Mouse (Mus musculus) cerebellum, adult 18-20 months (tissue): ENCODE measurements at regions not wholly inside any gene's neighbourhood (a gene's known extent, or its start where the extent isn't known, plus 50 kb on each side); places are given as distances from the start of the nearest gene placed in this dataset.

ENCODE experiments used
- DNase-seq, 2 experiments: peaks; one replicate each; pipeline ENCODE4 v3.0.0; 2021

DNA sequence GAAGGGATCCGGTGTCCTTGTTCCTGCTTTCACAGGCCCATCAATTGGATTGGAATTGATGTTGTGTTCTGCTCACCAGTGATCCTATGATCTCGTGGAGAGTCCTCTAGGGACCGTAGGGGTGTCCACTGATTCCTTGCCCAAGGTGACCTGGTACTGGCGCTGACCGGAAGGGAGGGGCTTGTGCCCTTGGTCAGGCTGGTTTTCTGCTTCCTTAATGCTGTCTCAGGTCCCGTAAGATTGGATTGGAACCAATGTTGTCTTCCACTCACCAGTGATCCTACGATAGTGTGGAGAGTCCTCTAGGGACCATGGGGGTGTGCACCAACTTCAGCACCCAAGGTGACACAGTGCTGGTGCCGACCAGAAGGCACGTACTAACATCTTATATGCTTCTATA lies 324.9 kb upstream of the Ptchd4 start:
- no peak for DNase-seq

DNA sequence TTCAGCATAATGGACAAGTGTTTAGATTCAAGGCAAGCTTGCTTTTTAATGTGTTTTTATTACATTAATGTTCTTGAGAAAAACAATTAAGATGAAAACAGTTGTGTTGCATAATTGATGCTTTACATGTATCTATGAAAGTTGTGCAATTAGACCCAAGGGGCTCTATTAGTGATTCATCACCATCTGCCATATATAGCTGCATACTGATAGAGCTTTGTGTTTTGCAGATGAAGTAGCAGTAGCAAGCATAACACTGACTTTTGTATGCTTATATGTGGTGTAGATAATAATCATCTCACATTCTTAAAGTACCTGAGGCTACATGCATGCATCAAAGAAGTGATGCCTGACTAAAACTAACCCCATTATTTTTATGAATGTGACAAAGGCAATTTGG lies 307.3 kb upstream of the Ptchd4 start:
- no peak for DNase-seq

DNA sequence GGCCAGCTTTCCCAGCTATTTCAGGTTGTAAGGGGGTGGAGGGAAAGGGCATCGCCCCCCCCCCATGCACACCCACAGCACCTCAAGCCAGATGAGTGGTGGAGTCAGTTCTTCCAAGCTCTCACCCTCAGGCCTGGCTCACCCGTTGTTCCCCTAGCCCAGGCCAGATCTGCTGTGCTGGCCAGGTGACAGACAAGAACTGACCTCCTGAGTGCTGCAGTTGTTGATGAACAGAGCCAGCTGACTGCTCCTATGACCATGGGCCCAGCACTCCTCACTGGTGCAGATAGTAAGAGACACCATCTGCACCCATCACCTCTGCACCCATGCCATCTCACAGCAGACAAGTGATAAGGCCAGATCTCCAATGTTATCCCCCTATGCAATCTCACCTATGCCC lies 291.5 kb upstream of the Ptchd4 start:
- DNase-seq, result no peak

DNA sequence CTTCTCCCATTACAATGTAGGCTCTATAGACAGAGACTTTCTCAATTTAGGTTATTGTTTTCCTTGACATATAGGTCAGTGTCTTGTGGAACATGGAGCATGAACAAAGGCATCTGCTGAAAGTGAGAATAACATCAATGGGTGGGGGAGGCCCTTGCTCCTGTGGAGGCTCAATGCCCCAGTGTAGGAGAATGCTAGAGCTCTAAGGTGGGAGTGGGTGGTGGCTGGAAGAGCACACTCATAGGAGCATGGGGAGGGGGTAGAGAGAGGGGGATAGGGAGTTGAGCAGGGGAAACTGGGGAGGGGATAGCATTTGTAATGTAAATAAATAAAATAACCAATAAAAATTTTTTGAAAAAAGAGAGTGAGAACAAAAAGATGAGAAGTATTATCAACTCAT lies 288.5 kb upstream of the Ptchd4 start:
- no peak for DNase-seq

DNA sequence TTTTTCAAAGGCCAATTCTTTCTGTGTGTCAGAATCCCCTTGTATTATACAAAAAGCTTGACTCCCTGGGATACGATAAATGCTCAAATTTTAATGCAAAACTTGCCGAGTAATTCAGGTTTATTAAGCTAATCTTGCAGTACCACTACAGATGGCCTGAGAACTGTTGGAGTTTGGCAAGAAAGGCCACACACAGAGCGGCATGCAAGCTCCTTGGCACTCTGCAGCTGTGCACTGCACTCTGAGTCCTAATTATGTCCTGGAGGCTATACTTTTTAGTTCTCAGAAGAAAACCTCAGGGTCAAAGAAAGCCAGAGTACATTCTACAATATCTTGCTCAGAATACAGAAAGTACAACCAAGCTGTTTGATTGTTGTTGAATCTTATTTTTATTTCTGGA lies 286.3 kb upstream of the Ptchd4 start:
- DNase-seq, result peak in 1 of 2 experiments; percentile 8

DNA sequence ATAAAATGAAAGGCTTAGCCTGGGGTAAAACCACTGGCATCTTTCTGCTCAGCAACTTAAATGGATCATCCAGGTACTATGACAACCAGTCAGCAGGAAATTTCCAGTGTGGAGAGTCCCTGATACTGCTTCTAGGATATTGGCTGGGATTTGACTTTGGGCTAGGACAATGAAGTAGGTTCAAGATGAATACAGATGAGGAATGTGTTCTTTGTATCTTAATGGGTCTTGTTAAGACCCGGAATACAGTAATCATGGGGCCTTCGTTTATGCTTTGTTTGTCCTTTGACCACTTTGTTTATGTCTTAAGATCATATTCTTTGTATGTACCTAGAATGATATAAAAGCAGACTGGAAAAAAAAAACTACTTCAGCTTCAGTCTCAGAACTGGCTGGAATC lies 278.7 kb upstream of the Ptchd4 start:
- DNase-seq, result no peak

DNA sequence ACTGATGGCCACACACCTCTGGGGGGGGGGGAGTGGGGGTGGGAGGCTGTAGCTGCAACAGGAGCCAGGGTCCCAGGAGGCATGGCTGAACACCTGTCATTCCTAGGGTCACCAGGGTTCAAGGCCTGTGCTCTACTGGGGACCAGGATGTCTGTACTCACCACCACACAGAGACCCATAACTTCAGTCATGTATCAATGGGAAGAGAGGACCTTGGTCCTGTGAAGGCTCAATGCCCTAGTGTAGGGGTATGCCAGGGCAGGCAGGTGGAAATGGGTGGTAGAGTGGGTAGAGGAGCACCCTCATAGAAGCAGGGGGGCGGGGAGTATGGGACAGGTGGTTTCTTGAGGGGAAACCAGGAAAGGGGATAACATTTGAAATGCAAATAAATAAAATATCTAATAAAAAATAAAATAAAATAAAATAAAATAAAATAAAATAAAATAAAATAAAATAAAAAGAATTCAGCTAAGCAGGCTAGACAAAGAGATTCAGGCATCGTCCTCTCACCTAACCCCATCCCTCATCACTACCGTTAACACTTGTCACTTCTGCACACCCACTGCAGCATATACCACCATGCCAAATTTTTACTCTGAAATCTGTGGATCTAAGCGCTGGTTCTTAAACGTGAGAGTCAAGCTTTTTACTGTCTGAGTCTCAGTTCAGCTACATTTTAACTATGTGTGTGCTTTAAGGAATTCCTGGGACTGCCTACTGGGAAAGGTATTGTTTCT lies 265.8 kb upstream of the Ptchd4 start:
- no peak for DNase-seq

DNA sequence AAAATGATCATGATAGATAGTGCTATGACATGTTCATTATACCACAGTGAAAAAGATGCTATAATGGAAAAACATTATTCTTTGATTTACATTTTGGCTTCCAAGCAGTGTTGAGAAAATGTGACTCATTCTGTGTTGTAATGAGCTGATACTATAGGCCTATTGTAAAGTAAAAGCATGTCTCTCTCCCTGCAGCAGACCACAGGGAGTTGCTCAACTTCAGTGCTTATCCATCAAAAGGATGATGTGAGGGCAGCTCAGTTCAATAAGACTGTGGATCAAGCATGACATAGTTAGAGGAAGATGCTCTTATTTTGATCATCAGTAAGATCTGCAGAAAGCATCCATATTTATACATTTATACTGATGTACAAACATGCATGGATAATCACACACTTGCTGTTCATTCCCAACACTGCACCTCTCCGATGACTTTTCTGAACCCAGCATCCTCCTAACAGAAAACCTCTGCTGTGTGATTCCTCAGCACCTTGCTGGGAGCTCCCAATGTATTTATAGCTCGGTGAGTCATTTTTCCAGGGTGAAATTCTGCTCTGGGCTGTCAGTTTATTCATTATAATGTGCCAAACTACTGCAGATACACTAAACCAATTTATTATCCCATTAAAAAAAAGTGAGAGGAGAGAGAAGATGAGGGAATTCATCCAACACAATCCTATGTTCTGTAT lies 224.8 kb upstream of the Ptchd4 start:
- DNase-seq, result peak; percentile 6 to 7

DNA sequence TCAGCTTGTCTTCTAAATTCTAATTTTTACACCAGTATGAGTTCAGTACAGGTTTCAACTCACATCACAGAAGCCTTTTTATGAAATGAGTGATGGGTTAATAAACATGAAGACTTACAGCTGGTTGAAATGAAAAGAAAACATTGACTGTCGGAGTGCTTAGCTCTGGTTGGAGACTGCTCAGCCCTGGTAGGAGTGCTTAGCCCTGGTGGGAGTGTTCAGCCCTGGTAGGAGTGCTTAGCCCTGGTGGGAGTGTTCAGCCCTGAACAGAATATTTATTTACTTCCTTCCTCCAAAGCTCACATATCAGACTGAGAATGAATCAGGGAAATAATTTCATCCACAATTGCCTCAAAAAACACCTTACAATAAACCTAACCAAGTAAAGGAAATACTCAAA lies 202.1 kb upstream of the Ptchd4 start:
- DNase-seq, result no peak

DNA sequence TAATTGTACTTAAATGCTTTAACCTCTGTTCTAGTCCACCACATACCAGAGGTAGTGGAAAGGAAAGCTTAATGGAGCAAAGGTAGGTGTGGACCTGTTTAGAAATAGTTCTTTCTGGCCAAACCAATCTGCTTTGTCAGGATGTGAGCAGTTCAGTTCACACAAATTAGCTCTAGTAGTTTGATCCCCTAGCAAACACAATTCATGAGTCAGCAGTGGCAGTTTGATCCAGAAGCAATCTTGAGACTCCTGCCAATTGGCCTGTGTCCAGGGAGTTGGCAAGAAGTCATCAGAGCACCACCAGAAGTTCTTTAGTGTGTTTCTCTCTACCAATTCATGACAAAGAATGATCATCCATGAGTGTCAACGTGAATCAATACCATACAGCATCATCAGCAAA lies 195.0 kb upstream of the Ptchd4 start:
- no peak for DNase-seq

DNA sequence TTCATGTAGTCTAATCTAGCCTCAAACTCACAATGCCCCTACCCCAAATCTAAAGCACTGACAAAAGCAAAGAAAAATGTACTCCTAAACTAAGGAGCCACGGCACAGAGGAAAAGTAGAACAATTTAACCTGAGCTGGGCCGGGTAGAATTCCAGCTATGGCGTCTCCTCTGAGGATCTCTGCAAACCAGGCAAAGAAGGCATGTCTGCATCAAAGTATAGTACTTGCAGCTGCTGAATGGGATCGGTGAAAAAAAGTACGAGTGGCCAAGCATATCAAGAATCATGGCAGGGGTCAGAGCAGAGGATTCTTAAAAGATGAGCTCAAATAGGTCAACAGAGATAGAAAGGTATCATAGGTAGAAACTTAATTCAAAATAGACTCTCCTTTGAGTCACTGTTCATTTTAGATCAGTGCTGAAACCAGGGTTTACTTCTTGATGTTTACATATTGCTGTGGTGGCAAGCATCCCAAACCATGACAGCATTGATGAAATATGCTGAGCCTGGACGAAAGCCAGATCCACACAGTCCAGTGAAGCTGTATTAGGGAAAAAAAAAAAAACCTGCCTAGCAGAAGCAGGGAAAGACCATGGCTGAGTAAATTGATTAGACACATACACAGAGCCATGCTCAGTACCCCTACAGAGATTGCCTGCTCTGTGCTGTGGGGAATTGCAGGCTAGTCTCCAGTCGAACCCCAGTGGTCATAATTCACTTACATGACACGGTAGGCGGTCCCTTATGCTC lies 189.1 kb upstream of the Ptchd4 start:
- peak; percentile 37 to 54 for DNase-seq

DNA sequence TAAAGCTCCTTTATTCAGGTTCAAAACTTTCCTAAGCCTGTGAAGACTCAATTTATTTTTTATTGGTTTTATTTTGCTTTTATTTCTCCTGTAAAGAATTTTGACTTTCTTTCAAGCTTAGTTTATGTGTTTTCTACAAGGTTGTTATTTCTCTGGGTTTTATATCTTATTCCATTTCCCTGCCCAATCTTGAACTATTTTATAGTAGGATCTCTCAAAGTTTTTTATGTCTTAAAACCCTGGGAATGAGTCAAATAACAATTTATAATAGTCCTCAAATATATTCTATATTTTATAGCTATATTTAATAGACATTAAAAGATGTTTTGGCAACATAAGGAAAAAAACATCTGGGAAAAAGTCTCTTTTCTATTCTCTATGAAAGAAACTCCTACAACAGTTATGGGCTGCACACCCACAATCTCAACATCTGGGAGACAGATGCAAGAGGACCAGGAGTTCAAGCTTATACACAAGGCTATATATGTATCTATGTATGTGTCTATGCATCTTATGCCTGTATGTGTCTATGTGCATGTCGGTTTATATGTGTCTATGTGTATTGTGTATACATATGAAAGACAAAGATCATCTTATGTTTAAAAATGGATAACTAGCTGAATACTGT lies 146.2 kb upstream of the Ptchd4 start:
- no peak for DNase-seq

DNA sequence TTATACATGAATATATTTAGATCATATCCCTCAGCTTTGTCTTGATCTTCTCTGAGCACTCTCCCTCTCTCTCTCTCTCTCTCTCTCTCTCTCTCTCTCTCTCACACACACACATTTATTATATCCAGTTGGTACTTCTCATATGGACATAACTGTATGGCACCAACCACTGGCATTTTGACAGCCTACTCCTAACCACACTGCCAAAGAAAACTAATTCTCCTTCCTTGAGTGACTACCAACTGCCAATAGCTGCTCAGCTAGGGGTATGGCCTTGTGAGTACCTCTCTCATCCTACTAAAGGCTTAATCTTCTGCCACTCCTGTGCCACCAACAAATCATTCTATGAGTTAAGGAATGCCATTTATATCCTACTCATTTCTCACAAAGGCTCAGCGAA lies 127.2 kb upstream of the Ptchd4 start:
- DNase-seq, result no peak

DNA sequence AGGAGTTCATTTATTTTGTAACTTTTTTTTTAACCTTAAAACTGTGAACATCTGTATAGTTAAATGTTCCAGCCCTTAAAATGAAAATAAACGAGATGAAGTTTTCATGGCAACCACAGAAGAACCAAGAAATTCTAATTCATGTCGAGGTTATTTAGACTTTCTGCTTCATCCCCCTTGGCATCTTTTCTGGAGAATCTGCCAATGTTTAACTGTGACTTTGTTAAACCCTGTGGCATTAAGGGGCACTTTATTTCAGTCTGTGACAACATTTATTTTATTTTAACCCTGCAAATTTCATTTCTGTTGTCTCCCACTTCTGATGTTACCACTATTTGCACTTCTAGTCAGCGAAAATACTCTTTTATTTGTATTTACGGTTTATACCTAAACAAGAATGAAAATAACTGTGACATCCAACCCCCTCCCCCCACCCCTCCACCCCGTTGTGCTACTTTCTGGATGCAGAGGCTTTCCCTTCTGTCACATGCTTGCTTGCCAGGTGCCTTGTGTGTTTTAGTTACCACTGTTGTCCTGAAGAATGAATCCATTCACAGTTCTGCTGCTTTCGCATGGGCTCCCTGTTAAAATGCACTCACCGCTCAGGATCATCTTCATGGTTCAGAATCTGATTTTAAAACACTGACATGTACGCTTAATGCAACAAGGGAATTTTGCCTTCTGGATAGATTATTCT lies 125.4 kb upstream of the Ptchd4 start:
- peak; percentile 71 to 80 for DNase-seq
